Mouse (Mus musculus) spleen, postnatal 36 days (tissue): ENCODE data around the gene Hpd.
A peak's percentile ranks its signal among the peaks of the same experiment; 100 is the strongest.

ENCODE experiments used
- DNase-seq, 2 experiments: peaks; one replicate each; pipeline ENCODE4 v3.0.0; 2022; ENCODE audit warnings: low spot score in 2 of 2, mixed read lengths in 1 of 2

Hpd gene

DNA sequence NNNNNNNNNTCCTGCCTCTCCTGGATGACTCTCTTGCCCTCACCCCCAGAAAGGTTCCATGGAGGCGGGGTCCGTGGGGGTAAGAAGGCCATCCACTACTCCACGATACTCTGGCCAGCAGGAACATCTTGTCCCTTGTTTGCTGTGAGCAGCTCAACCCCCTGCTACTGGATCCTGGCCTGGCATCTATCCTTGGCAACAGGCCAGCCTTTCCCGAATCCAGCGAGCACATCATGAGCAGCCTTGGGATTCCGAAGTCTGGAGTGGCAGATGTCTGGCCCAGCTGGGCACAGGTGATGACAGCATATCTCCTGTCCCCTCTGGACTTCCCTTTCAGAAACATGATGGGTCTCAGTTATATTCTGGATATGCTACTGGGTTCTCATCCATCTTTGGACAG, 3.4 kb upstream of the Hpd start:
- DNase-seq = no peak

DNA sequence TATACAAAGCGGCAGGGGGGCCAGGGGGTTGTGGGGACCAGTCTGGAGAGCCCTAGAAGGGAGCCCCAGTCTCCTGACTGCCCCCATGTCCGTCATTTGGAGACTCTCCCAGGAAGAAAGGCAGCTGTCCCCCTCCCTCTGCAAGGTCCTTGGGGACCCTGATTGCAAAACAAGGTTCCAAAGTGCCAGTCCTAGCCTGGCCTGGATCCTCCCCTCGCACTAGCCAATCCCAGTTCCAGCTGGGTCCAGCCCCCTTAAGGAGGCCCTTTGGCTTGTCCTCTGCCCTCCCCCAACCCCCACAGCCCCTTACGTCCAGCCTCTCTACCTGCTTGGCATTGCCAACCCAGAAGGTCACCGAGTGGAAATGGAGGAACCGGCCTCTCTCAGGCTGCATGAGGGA, 991 bp downstream of the Hpd start:
- no peak for DNase-seq

DNA sequence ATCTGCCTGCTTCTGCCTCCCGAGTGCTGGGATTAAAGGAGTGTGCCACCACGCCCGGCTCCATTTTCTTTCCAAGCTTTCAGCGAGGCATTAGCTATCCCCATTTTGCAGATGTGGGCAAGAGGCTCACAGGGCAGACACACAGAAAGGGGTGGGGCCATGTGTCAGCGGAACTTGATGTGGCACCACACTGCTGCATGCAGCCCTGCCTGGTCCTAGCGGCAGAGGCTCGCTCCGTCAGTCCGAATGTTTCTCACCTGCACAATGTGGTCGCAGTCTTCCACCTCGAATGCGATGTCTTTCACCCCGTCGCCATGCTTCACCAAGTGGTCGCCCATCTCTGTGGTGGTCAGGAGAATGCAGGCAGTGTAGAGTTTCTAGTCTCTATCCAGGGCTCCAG, 2.1 kb downstream of the Hpd start:
- no peak for DNase-seq

DNA sequence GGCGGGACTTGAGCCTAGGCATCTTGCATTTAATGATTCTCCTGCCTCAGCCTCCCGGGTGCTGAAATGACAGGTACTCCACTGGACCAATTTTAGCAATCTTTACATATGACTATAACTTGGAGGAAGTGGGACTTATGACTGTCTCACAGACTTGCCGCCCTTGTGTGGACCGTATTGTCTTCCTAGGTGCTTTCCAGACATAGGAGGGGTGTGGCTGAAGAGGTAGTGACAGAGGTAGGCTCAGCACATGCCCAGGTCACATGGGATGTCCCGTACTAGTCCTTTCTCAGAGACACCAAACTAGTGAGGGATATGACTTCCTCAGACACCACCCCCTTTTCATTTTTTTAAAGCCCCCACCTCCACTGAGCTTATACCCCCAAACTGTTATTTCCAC, 3.7 kb downstream of the Hpd start:
- no peak for DNase-seq

DNA sequence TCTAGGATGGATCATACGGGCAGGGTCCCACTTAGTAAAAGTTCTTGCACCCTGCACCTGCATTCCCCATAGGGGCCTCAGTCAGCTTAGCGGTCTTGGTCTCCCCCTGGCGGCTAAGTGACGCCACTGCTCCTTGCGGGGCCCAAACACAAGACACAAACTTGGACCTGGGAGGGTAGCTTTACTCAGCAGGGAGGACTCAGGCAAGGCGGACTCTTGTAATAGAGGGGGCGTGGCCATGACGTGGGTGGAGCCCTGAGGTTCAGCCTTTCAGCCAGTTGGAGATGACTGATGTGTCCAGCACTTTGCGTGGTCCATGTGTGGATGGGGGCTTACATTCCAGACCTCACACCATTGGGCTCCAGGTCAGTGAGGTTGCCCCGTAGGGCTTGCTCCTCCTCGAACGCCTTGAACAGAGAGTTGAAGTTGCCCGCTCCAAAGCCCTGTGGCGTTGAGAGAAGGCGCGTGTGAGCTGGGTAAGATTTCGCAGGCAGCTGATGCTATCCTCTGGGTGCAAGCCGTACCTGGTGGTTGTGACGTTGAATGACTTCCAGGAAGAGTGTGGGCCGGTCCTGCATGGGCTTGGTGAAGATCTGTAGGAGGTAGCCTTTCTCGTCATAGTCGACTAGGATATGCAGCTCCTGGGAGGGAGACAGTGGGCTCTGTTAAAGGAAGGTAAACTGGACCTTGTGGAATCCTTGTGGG, 10.7 kb downstream of the Hpd start:
- peak; percentile 73 to 83 for DNase-seq

DNA sequence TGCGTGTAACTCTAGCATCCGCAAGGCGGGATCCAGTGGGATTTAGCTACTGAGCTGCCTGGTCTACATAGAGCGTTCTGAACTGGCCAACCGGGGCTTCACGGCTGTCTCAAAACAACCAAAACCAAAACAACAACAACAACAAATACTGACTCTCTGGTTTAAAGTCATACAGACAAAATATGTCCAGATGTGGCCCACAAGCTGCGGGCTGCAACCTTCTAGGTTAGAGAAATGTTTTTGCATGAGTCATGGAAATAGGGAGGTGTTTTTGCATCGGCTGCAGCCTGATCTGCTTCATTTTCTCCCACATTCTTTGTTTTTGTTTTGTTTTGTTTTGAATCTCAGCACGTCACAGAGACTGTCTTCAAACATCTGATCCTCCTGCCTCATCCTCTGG, 12.2 kb downstream of the Hpd start:
- DNase-seq = no peak

DNA sequence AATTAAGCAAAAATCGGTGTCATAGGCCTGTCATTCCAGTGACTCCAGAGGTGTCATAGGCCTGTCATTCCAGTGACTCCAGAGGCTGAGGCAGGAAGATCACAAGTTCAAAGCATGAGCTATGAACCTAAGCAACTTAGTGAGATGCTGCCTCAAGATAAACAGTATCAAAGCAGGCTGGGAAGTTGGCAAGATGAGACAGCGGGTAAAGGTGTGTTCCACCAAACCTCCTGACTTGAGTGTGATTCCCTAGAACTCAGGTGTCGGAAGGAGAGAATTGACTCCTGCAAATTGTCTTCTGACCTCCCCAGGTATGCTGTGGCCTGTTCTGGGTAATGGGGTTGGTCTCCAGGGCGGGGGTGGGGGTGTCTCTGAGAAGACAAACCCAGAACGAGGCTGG, 13.2 kb downstream of the Hpd start, which contains the start of gene Psmd9:
Gene Psmd9, plus strand, starts transcription at position 130 of the 400 bp plus-strand sequence.
- no peak for DNase-seq

DNA sequence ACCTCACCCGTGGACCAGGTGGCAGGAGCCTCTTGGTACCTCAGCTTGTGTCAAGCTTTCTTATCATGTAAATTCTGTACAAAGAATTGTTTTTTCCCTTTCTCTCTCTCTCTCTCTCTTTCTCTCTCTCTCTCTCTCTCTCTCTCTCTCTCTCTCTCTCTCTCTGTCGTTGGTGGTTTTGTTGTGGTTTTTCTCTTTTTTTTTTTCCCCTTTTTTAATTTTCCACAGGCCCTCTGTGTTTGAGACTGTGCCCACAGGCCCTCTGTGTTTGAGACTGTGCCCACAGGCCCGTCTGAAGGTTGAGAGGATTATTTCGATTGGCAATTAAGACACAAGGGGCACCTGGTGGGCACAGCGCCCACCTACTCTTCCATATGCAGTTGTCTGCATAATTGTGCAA, 14.9 kb downstream of the Hpd start:
- DNase-seq = no peak

DNA sequence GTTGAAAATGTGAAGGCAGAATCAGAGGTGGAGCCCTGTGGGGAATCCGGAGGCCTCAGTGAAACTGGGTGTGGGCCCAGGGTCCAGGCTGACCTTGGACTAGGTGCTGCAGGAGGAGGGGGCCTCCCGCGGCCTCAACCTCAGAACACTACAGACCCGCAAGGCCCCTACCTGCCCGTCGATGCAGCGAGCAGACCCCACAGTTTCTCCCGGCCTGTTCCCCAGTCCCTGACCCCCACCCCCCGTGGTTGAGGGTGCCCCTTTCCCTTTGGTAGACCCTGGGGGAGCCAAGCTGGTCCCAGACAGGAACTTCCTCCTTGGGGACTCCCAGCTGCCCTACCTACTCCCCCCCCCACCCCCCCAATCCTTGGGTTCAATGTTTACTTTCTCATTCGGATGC, 16.1 kb downstream of the Hpd start:
- no peak for DNase-seq

DNA sequence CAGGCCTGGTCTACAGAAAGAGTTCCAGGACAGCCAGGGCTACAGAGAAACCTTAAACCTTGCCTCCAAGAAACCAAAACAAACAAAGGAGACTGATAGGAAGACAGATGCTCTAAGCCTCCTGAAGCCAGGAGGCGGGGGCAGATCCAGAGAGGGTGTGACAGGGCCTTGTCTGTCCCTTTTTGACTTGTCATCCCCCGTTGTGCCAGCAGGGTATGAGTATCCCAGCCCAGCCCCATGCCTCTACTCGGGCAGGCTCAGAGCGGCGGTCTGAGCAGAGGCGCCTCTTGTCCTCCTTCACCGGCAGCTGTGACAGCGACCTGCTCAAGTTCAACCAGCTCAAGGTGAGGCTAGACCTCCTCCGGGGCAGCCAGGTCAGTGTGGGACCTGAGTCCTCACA, 19.6 kb downstream of the Hpd start:
- DNase-seq = no peak

DNA sequence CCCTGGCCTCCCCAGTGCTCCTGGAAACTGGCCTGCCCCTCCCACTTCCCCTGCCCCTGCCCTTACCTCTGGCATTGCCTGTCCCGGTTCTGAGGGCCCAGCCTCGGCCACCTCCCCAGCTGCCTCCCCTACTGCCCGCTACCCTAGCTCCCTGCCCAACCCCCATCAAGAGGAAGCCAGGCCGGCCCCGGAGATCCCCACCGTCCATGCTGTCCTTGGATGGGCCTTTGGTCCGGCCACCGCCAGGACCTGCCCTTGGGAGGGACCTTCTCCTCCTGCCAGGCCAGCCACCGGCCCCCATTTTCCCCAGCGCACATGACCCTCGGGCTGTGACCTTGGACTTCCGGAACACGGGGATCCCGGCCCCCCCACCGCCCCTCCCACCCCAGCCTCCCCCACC, 22.2 kb downstream of the Hpd start:
- no peak for DNase-seq

DNA sequence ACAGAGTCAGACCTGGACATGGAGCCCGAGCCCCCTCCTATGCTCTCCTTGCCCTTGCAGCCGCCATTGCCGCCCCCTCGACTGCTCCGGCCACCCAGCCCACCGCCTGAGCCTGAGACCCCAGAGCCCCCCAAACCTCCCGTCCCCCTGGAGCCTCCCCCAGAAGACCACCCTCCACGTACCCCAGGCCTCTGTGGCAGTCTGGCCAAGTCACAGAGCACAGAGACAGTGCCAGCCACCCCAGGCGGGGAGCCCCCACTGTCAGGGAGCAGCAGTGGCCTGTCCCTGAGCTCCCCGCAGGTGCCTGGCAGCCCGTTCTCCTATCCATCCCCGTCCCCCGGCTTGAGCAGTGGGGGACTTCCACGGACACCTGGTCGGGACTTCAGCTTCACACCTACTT, 22.7 kb downstream of the Hpd start:
- no peak for DNase-seq

DNA sequence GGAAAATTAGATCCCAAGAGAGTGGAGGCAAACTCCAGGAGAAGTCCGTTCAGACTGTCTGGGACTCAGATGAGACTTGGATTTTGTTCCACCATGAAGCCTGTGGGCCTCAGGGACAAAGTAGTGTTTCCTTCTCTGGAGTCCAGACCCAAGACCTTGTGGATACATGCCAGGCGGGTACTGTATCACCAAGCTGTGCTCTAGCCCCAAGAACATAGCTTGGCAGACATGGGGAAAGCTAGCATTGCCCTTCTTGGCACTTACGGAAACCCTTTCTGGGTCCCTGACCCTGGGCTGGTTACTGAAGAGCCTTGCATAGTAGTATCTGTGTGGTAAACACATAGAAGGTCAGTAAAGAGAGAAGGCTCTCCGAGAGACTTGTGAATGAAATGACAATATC, 23.1 kb downstream of the Hpd start:
- no peak for DNase-seq

DNA sequence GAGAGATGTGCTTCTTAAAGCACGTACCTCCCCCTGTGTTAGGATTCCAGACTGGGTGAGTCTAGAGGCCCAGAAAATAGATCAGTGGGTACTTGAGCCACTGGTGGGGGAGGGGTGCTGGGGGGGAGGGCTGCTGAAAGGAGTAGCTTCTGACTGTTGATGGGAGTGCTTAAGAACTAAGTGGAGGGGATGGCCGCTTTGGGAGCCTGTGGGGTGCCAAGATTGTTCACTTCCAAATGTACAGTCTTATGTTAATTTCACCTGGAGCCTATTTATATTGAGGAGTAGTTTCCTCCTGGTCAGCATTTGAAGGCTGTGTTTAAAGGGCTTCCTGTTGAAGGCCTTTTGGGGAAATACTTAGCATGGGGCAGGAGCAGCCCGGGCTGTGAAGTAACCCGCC, 24.6 kb downstream of the Hpd start:
- DNase-seq = no peak

DNA sequence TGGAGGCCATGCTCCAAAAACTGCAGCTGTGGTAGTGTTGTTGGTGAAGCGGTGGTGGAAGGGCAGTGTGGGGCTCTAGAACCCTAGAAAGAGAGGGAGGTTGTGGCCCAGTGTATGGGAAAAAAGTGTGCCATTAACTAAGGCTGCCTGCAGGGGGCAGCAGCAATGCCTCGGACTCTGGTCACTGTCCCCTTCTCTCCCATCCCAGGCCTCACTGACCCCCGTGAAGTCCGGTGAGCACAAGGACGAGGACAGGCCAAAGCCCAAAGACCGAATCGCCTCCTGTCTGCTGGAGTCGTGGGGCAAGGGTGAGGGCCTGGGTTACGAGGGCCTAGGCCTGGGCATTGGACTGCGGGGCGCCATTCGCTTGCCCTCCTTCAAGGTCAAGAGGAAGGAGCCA, 25.8 kb downstream of the Hpd start:
- no peak for DNase-seq

DNA sequence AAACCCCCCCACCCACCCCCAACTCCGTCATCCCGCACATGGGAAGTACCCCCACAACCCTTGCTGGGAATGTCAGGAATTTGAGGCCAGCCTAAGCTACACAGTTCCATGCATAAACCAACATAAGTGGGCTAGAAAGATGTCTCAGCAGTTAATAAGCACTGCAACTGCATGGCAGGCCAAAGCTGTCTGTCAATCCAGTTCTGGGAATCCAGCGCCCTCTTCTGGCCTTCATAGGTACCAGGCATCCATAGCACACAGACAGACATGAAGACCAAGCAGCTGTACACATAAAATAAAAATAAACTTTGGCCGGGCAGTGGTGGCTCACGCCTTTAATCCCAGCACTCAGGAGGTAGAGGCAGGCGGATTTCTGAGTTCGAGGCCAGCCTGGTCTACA, 27.1 kb downstream of the Hpd start:
- peak; percentile 76 to 80 for DNase-seq

DNA sequence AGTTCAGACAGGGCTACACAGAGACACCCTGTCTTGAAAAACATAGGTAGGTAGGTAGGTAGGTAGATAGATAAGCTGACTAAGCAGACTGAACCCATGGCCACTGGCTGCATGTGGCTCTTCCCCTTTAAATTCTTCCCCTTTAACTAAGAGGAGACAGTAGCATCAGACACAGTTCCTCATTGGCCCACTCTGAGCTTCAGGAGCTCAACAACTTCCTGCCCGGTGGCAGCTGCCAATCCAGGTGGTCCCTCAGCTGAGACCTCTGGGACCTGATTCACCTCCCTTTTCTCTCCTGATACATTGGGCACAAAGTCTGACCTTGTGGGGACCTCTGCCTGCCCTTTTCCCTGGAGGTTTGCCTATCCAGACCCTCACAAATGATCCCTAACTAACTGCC, 29.6 kb downstream of the Hpd start:
- peak in 1 of 2 experiments; percentile 15 for DNase-seq

DNA sequence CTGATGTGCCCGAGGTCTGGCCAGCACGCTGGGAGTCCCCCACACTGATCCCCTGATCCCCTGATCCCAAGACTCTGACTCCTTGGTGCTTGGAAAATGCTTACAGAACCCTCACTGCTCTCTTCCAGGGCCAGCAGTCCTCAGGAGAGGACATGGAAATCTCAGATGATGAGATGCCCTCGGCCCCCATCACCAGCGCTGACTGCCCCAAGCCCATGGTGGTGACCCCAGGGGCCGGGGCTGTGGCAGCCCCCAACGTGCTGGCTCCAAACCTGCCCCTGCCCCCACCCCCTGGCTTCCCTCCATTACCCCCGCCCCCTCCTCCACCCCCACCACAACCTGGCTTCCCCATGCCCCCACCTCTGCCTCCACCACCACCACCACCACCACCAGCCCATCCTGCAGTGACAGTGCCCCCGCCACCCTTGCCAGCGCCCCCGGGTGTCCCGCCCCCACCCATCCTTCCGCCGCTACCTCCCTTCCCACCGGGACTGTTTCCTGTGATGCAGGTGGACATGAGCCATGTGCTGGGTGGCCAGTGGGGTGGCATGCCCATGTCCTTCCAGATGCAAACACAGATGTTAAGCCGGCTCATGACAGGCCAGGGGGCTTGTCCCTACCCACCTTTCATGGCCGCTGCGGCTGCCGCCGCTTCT, 30.7 kb downstream of the Hpd start:
- peak in 1 of 2 experiments; percentile 5 for DNase-seq

DNA sequence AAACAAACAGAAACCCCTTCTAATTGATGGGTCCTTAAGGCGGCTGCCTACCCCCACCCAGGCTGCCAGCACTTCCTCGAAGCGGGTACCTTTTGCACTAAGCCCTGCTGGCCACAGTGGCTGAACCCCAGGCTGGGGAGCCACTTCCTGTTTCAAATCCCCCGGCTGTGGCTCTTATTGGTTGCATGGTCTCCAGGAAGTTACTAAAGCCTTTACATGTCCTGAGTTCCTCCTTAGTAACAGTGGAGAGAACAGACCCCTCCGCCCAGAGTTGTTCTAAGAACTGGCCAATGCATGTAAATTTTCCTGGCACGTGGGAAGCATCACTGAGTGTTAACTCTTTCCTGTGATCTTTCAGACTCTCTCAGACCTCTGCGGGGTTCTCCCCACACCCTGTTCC, 31.4 kb downstream of the Hpd start:
- DNase-seq = peak; percentile 92 to 93

DNA sequence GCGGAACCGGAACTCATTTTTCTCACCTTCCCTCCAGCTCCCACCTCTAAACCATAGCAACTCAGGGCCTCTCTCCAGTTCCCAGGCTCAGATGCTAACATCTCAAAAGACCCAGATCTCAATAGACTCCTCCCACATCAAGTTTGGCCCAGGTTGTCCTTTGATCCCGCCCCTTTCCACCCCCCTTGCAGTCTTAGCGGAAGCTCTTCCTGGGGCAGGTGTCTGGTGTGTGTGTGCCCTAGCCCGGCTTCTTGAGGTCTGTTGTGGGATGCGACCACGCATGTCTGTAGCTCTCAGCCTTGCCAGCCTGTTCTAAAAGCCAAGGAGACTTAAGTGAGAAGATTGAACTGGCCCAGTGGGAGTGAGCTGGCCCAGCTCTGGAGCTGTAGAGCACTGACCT, 31.9 kb downstream of the Hpd start:
- DNase-seq = peak; percentile 82 to 85

DNA sequence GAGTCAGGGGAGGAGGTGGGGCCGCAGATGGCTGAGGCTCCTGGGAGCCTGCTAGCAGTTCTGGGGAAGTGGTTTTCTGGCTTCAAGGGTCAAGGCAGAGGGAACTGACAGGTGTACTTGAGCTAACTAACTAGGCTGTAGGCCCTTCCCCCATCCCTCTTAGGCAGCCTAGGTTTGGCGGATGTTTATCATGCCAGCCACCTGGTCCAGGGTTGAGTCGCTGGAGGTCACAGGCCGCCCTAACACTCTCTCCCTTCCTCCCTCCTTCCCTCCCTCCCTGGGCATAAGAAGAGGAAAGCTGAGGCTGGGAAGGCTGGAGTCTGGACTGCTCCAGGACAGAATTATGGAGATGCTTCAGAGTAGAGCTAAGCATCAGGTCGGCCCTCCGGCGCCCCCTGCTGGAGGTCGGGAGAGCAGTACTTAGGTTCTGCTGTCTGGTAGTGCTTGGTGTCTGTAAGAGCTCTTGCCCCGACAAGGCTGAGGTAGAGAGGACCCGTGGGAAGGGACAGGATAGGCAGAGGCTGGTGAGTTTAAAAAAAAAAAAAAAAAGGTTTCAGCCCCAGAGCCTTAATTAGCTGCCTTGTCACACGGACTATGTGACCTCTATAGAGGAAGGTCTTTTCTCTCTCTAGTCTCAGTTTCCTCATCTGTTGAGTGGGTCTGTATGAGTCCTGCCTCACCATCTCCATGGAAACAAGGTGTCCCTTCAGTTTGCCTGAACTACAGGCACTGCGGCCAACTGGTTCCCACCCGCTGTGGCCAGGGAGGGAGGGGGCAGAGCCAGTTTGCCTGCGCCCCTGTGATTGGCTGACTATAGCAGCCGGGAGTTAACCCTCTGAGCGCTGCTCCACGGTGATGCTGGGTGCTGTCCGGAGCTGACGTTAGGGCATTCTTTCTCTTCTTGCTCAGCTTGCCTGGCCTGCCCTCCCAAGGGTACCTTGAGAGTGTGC, 32.8 kb downstream of the Hpd start:
- DNase-seq = peak; percentile 85 to 88

DNA sequence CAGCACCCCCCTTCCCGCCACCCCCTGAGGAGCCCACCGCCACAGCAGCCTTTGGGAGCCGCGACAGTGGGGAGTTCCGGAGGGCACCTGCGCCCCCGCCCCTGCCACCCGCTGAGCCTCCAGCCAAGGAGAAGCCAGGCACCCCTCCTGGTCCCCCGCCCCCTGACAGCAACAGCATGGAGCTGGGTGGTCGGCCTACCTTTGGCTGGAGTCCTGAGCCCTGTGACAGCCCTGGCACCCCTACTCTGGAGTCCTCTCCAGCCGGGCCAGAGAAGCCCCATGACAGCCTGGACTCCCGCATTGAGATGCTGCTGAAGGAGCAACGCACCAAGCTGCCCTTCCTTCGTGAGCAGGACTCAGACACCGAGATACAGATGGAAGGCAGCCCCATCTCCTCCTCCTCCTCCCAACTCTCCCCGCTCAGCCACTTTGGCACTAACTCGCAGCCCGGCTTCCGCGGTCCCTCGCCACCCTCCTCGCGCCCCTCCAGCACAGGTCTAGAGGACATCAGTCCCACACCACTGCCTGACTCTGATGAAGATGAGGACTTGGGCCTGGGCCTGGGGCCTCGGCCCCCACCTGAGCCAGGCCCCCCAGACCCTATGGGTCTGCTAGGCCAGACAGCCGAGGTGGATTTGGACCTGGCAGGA, 34.3 kb downstream of the Hpd start:
- no peak for DNase-seq
